Mouse (Mus musculus): ENCODE results near the gene I830077J02Rik. TPM values are rescaled to one million over a fixed set of nuclear protein-coding genes. Genes with fewer than 3 reads are reported as not detected.

Gene I830077J02Rik
- total and polyA plus RNA-seq, 3 experiments: 1.6 to 34.4 (median 32.6) TPM

DNA sequence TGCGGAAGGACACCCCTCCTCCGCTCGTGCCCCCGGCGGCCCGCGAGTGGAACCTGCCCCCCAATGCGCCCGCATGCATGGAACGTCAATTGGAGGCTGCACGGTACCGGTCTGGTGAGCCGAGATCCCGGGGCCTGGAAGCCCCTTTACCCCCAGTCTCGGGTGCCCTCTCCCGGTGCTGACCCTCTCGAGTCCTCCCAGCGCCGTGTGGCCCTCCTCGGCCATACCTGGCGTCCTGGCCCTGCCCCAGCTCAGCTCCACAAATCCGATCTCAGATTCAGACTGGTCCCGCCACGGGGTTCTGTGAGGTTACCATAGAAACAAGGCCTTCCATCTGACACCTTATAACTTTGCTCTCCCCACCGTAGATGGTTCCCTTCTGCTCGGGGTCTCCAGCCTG lies 27.1 kb upstream of the I830077J02Rik start:
- Histone ChIP-seq H3K9me3 (replicated peaks) (no peaks in the 10 kb centered on the region), H3K4me1 (ENCODE audit: insufficient read depth, low read depth, low read length) (peaks cover 58% of the 10 kb centered on the region), H3K4me3 (ENCODE audit: low read depth, low read length) (peak overlapping the region; percentile 98), H3K27me3 (ENCODE audit: insufficient read depth, low read length) (no peaks in the 10 kb centered on the region), H3K36me3 (replicated peaks) (peaks cover 76% of the 10 kb centered on the region)
- ATAC-seq (ENCODE audit: extremely low read depth, insufficient number of reproducible peaks, low FRiP score, poor library complexity, severe bottlenecking) (no peak), DNase-seq (ENCODE audit: low spot score) (peak; percentile 10)
- no peak for TF ChIP-seq GATA1 (IDR thresholded peaks at IDR 0.05; ENCODE audit: borderline replicate concordance, low read length)
- TF ChIP-seq POLR2AphosphoS5 (IDR thresholded peaks at IDR 0.05; ENCODE audit: insufficient replicate concordance, low read depth, low read length): no peak
- TF ChIP-seq CTCF (IDR thresholded peaks at IDR 0.05; ENCODE audit: low read depth, low read length): no peak
- no peak for TF ChIP-seq TAL1 (conservative IDR thresholded peaks at IDR 0.05; ENCODE audit: low read depth, low read length)
- no peak for TF ChIP-seq GATA2 (IDR thresholded peaks at IDR 0.05; ENCODE audit: borderline replicate concordance, low read depth, low read length)

DNA sequence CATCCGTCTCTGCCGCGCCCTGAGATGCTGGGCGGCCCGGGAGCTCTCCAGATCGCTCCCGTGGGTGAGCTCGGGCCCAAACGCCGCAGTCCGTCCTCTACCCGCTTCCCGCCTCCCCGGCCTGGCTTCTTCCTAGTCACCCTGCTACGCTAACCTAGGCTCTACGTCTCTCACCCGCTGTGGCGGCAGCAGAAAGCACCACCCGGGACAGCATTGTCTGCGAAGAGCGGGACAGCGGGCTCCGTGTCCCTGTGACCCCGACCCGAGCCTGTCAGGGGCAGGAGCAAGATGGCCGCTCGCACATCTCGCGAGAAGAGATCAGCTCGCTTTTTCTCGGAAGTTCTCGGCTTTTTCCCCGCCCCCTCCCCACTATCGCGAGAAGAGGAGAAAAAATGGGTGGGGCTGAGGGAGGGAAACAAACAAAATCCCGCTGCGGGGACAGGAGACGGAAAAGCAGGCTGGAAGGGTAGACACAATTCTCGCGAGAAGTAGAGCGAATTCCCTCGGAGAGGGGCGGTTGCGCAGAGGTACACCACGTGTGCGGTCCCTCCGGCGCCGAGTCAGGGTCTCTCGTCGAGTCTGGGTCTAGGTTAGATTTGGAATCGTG lies 26.6 kb upstream of the I830077J02Rik start, which contains the start of gene Wdr77:
Gene Wdr77, plus strand, starts transcription at position 396 of the 607 bp plus-strand sequence.
- peak; percentile 93 for ATAC-seq (ENCODE audit: extremely low read depth, insufficient number of reproducible peaks, low FRiP score, poor library complexity, severe bottlenecking)
- Histone ChIP-seq H3K36me3 (replicated peaks) (peaks cover 74% of the 10 kb centered on the region), H3K27me3 (ENCODE audit: insufficient read depth, low read length) (no peaks in the 10 kb centered on the region), H3K4me3 (ENCODE audit: low read depth, low read length) (peak within 1 kb of the TSS; percentile 98), H3K9me3 (replicated peaks) (no peaks in the 10 kb centered on the region), H3K4me1 (ENCODE audit: insufficient read depth, low read depth, low read length) (peaks cover 61% of the 10 kb centered on the region)
- peak; percentile 95 for DNase-seq (ENCODE audit: low spot score)
- TF ChIP-seq CTCF (IDR thresholded peaks at IDR 0.05; ENCODE audit: low read depth, low read length): no peak
- no peak for TF ChIP-seq GATA1 (IDR thresholded peaks at IDR 0.05; ENCODE audit: borderline replicate concordance, low read length)
- TF ChIP-seq POLR2AphosphoS5 (IDR thresholded peaks at IDR 0.05; ENCODE audit: insufficient replicate concordance, low read depth, low read length): no peak
- no peak for TF ChIP-seq GATA2 (IDR thresholded peaks at IDR 0.05; ENCODE audit: borderline replicate concordance, low read depth, low read length)
- no peak for TF ChIP-seq TAL1 (conservative IDR thresholded peaks at IDR 0.05; ENCODE audit: low read depth, low read length)

DNA sequence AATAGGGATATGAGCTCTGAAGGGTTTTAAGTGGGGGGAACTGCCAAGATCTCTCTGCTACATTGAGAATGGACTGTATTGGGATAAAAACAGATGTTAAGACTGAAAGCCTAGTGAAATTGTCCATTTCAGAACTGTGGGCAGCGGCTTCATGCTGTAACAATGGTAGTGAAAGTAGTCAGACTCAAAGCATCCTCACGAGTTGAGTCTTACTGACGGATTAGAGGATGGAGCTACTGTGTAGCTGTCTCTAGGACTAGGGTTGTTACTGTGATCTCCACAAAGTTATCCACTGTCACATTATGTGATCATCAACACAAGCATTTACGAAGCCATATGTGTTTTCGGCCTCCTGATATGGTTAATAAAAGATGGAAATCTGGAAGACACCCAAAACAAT lies 25.7 kb upstream of the I830077J02Rik start:
- H3K27me3 ChIP-seq (ENCODE audit: insufficient read depth, low read length): no peaks in the 10 kb centered on the region
- TF ChIP-seq CTCF (IDR thresholded peaks at IDR 0.05; ENCODE audit: low read depth, low read length): no peak
- TF ChIP-seq GATA2 (IDR thresholded peaks at IDR 0.05; ENCODE audit: borderline replicate concordance, low read depth, low read length): no peak
- peak overlapping the region; percentile 98 for H3K4me3 ChIP-seq (ENCODE audit: low read depth, low read length)
- H3K9me3 ChIP-seq (replicated peaks): no peaks in the 10 kb centered on the region
- peaks cover 56% of the 10 kb centered on the region for H3K4me1 ChIP-seq (ENCODE audit: insufficient read depth, low read depth, low read length)
- DNase-seq (ENCODE audit: low spot score) (no peak), ATAC-seq (ENCODE audit: extremely low read depth, insufficient number of reproducible peaks, low FRiP score, poor library complexity, severe bottlenecking) (no peak)
- H3K36me3 ChIP-seq (replicated peaks): peaks cover 73% of the 10 kb centered on the region

DNA sequence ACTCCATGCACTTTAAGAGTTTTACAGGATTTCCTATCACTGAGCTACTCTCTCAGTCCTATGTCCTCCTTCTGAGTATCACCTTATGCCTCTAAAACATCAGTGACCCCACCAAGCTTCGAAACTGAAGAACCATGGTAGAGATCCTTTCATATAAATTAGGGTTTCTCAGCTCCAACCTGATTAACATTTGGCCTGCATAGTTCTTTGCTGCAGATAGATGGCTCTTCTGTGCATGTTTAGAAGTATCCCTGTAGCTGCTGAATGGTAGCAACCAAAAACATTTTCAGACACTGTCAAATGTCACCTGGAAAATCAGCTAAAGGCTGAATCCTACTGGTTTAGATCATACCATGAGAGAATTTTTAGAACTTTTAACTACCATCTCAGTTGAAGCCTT lies 24.8 kb upstream of the I830077J02Rik start:
- Histone ChIP-seq H3K4me1 (ENCODE audit: insufficient read depth, low read depth, low read length) (peaks cover 47% of the 10 kb centered on the region), H3K27me3 (ENCODE audit: insufficient read depth, low read length) (no peaks in the 10 kb centered on the region), H3K4me3 (ENCODE audit: low read depth, low read length) (no peak overlapping the region; the same call in 1 of the 2 replicates), H3K36me3 (replicated peaks) (peaks cover 73% of the 10 kb centered on the region), H3K9me3 (replicated peaks) (no peaks in the 10 kb centered on the region)
- ATAC-seq (ENCODE audit: extremely low read depth, insufficient number of reproducible peaks, low FRiP score, poor library complexity, severe bottlenecking) (no peak), DNase-seq (ENCODE audit: low spot score) (no peak)
- TF ChIP-seq GATA1 (IDR thresholded peaks at IDR 0.05; ENCODE audit: borderline replicate concordance, low read length): no peak
- no peak for TF ChIP-seq CTCF (IDR thresholded peaks at IDR 0.05; ENCODE audit: low read depth, low read length)
- TF ChIP-seq POLR2AphosphoS5 (IDR thresholded peaks at IDR 0.05; ENCODE audit: insufficient replicate concordance, low read depth, low read length): no peak
- TF ChIP-seq TAL1 (conservative IDR thresholded peaks at IDR 0.05; ENCODE audit: low read depth, low read length): no peak
- TF ChIP-seq GATA2 (IDR thresholded peaks at IDR 0.05; ENCODE audit: borderline replicate concordance, low read depth, low read length): no peak

DNA sequence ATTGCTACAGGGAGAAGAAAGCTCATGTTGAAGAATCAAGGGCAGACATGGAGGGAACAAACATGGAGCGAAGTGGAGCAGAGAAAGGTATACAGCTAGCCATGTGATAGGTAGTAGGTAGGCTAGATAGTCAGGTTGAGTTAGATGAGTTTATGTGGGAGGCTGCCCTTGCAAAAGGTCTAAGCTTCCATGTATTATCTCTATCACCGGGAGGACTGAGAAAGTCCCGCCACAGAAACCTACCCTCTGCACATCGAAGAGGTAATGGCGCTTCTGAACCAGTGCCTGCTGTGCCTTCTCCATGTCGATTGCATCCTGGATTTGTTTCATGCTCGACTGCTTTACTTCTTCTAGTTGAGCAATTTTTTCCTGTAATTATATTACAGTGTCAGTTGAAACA lies 18.9 kb upstream of the I830077J02Rik start:
- no peak for TF ChIP-seq GATA2 (IDR thresholded peaks at IDR 0.05; ENCODE audit: borderline replicate concordance, low read depth, low read length)
- TF ChIP-seq POLR2AphosphoS5 (IDR thresholded peaks at IDR 0.05; ENCODE audit: insufficient replicate concordance, low read depth, low read length): no peak
- no peak for TF ChIP-seq GATA1 (IDR thresholded peaks at IDR 0.05; ENCODE audit: borderline replicate concordance, low read length)
- TF ChIP-seq CTCF (IDR thresholded peaks at IDR 0.05; ENCODE audit: low read depth, low read length): no peak
- no peak for TF ChIP-seq TAL1 (conservative IDR thresholded peaks at IDR 0.05; ENCODE audit: low read depth, low read length)
- H3K36me3 ChIP-seq (replicated peaks): peaks cover 91% of the 10 kb centered on the region
- DNase-seq (ENCODE audit: low spot score) (no peak), ATAC-seq (ENCODE audit: extremely low read depth, insufficient number of reproducible peaks, low FRiP score, poor library complexity, severe bottlenecking) (no peak)
- no peak overlapping the region for H3K4me3 ChIP-seq (ENCODE audit: low read depth, low read length)
- H3K9me3 ChIP-seq (replicated peaks): no peaks in the 10 kb centered on the region
- peaks cover 14% of the 10 kb centered on the region for H3K4me1 ChIP-seq (ENCODE audit: insufficient read depth, low read depth, low read length)
- no peaks in the 10 kb centered on the region for H3K27me3 ChIP-seq (ENCODE audit: insufficient read depth, low read length)

DNA sequence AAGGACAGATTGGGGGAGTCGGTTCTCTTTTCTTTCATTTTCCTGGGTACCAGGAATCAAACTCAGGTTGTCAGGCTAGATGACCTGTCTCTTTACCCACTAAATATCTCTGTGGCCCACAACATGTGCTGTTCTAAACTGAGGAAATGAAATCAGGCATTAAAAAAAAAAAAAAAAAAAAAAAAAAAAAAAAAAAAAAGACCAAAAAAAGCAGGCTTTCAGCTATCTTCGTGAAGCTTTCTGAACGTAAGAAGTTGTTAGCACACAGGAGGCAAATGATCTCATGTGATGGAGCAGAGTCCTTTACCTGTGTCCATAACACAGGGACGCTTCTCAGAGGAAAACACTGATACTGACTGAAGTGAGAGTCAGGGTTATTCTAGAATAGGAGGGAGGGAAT lies 3.6 kb upstream of the I830077J02Rik start:
- H3K4me1 ChIP-seq (ENCODE audit: insufficient read depth, low read depth, low read length): peaks cover 16% of the 10 kb centered on the region
- no peak for TF ChIP-seq POLR2AphosphoS5 (IDR thresholded peaks at IDR 0.05; ENCODE audit: insufficient replicate concordance, low read depth, low read length)
- no peak for TF ChIP-seq GATA1 (IDR thresholded peaks at IDR 0.05; ENCODE audit: borderline replicate concordance, low read length)
- no peak for TF ChIP-seq CTCF (IDR thresholded peaks at IDR 0.05; ENCODE audit: low read depth, low read length)
- TF ChIP-seq TAL1 (conservative IDR thresholded peaks at IDR 0.05; ENCODE audit: low read depth, low read length): no peak
- TF ChIP-seq GATA2 (IDR thresholded peaks at IDR 0.05; ENCODE audit: borderline replicate concordance, low read depth, low read length): no peak

More for the DNA sequence above, 3.6 kb upstream of the I830077J02Rik start:
- Histone ChIP-seq H3K36me3 (replicated peaks) (peaks cover 35% of the 10 kb centered on the region), H3K9me3 (replicated peaks) (no peaks in the 10 kb centered on the region), H3K4me3 (ENCODE audit: low read depth, low read length) (no peak overlapping the region), H3K27me3 (ENCODE audit: insufficient read depth, low read length) (no peaks in the 10 kb centered on the region)
- DNase-seq (ENCODE audit: low spot score): no peak
- no peak for ATAC-seq (ENCODE audit: extremely low read depth, insufficient number of reproducible peaks, low FRiP score, poor library complexity, severe bottlenecking)
